17 mouse cellular contexts compared by ENCODE assay signal in the genomic region with DNA sequence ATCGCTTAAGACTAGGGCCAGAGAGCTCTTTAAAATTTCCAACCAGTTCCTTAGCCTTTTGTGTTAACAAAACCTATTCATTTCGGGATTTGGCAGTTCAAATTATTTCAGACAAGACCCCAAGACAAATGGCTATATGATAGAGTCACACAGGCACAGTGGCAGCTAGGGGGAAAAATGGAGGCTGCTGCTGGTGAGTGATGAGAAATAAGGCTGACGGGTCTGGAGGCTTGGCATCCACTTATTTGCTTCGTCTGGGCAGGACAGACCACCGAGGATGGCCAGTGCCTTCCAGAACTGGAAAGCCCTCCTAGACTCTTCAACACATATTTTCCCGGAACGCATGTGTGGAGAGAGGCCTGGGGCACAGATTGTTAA.
DNase-seq lines count a peak whose midpoint lies in the region; ATAC-seq and TF ChIP-seq lines count a peak whose summit lies in the region.
"Had no signal": no experiment of that assay in that cellular context is flagged by ENCODE, and none has a peak within 500 bp of the region (broad histone marks: within the 10 kb centered on the region; RNA-seq: fewer than 3 reads in every experiment).

No protein-coding gene starts in this region.

- no peak overlapping the region for H3K9ac ChIP-seq in intestine, embryonic 14.5 days (ENCODE audit: low read length)
- H3K9ac ChIP-seq in intestine, postnatal 0 days (ENCODE audit: low read depth, low read length): no peak overlapping the region
- no peak overlapping the region for H3K9ac ChIP-seq in hindbrain, embryonic 12.5 days
- H3K9ac ChIP-seq: heart, embryonic 12.5 days; limb, embryonic 13.5 days; liver, embryonic 13.5 days had no signal

- H3K4me1 ChIP-seq in intestine, embryonic 14.5 days (replicated peaks; ENCODE audit: control insufficient read depth, insufficient read depth, low read length): no peaks in the 10 kb centered on the region
- H3K4me1 ChIP-seq in intestine, postnatal 0 days (replicated peaks; ENCODE audit: control insufficient read depth, insufficient read depth, low read length): no peaks in the 10 kb centered on the region
- H3K4me1 ChIP-seq in hindbrain, embryonic 10.5 days (replicated peaks): peaks cover 41% of the 10 kb centered on the region
- peaks cover 36% of the 10 kb centered on the region for H3K4me1 ChIP-seq in hindbrain, embryonic 12.5 days
- H3K4me1 ChIP-seq: limb, embryonic 13.5 days; liver, embryonic 13.5 days had no signal

- WGBS in intestine, embryonic 14.5 days: 36% methylated on average over 7 of the region's 7 CpGs
- 52% methylated on average over 7 of the region's 7 CpGs for WGBS in intestine, postnatal 0 days
- WGBS in hindbrain, embryonic 10.5 days: 49% methylated on average over 7 of the region's 7 CpGs
- WGBS in hindbrain, embryonic 12.5 days: 29% methylated on average over 7 of the region's 7 CpGs

- DNase-seq in intestine, embryonic 14.5 days (ENCODE audit: low spot score): peak; percentile 49
- DNase-seq in hindbrain, embryonic 10.5 days (ENCODE audit: low spot score): no peak
- peak; percentile 44 for DNase-seq in neural tube, embryonic 10.5 days (ENCODE audit: extremely low spot score, low spot score)
- no peak for DNase-seq in kidney, postnatal 4 days
- DNase-seq in thymus, postnatal 4 days: no peak
- DNase-seq: cerebellum, adult 18-20 months; cerebellum, postnatal 36 days; heart, adult 11 months; heart, postnatal 14 days; liver, embryonic 13.5 days had no signal

- no peak for ATAC-seq in intestine, embryonic 14.5 days (replicated peaks; ENCODE audit: low FRiP score, low TSS enrichment, low read depth)
- no peak for ATAC-seq in intestine, postnatal 0 days
- peak; percentile 63 for ATAC-seq in hindbrain, embryonic 12.5 days (ENCODE audit: low FRiP score)
- ATAC-seq: inflammation-experienced regulatory T-cells, adult 6 months had no signal

- no peak overlapping the region for H3K4me3 ChIP-seq in intestine, embryonic 14.5 days (ENCODE audit: low read depth, low read length)
- H3K4me3 ChIP-seq in intestine, postnatal 0 days (ENCODE audit: low read depth, low read length): no peak overlapping the region
- no peak overlapping the region for H3K4me3 ChIP-seq in hindbrain, embryonic 10.5 days
- H3K4me3 ChIP-seq in hindbrain, embryonic 12.5 days: no peak overlapping the region
- H3K4me3 ChIP-seq: embryonic facial prominence, embryonic 10.5 days; heart, embryonic 12.5 days; limb, embryonic 13.5 days; liver, embryonic 13.5 days had no signal

- H3K36me3 ChIP-seq in intestine, embryonic 14.5 days (ENCODE audit: control insufficient read depth, insufficient read depth, low read length): no peaks in the 10 kb centered on the region
- no peaks in the 10 kb centered on the region for H3K36me3 ChIP-seq in intestine, postnatal 0 days (ENCODE audit: control insufficient read depth, insufficient read depth)
- no peaks in the 10 kb centered on the region for H3K36me3 ChIP-seq in hindbrain, embryonic 10.5 days
- no peaks in the 10 kb centered on the region for H3K36me3 ChIP-seq in hindbrain, embryonic 12.5 days
- H3K36me3 ChIP-seq: embryonic facial prominence, embryonic 10.5 days; heart, embryonic 12.5 days; limb, embryonic 13.5 days; liver, embryonic 13.5 days had no signal

- no peak overlapping the region for H3K4me2 ChIP-seq in intestine, embryonic 14.5 days (ENCODE audit: low read length)
- no peak overlapping the region for H3K4me2 ChIP-seq in intestine, postnatal 0 days (replicated peaks; ENCODE audit: low read depth)
- no peak overlapping the region; the same call in 1 of the 2 replicates for H3K4me2 ChIP-seq in hindbrain, embryonic 12.5 days (replicated peaks)
- H3K4me2 ChIP-seq: heart, embryonic 12.5 days; limb, embryonic 13.5 days; liver, embryonic 13.5 days had no signal

- no peak overlapping the region for H3K27ac ChIP-seq in intestine, embryonic 14.5 days (ENCODE audit: low read depth)
- no peak overlapping the region for H3K27ac ChIP-seq in intestine, postnatal 0 days (ENCODE audit: low read depth, low read length)
- peak overlapping the region; percentile 19 for H3K27ac ChIP-seq in hindbrain, embryonic 10.5 days
- H3K27ac ChIP-seq in hindbrain, embryonic 12.5 days: peak overlapping the region; percentile 23; the same call in 1 of the 2 replicates
- H3K27ac ChIP-seq: embryonic facial prominence, embryonic 10.5 days; limb, embryonic 13.5 days; liver, embryonic 13.5 days; stomach, postnatal 0 days had no signal

- no peaks in the 10 kb centered on the region for H3K27me3 ChIP-seq in intestine, embryonic 14.5 days (replicated peaks; ENCODE audit: control insufficient read depth, insufficient read depth, low read length)
- no peaks in the 10 kb centered on the region for H3K27me3 ChIP-seq in intestine, postnatal 0 days (replicated peaks; ENCODE audit: control insufficient read depth, insufficient read depth, low read length)
- H3K27me3 ChIP-seq in hindbrain, embryonic 10.5 days (ENCODE audit: insufficient read depth, poor library complexity, severe bottlenecking): peaks cover 89% of the 10 kb centered on the region
- H3K27me3 ChIP-seq in hindbrain, embryonic 12.5 days: peaks cover 53% of the 10 kb centered on the region
- H3K27me3 ChIP-seq: liver, embryonic 13.5 days had no signal

- TF ChIP-seq CTCF in intestine, postnatal 0 days (IDR thresholded peaks at IDR 0.05; ENCODE audit: low read depth): no peak

- H3K9me3 ChIP-seq in intestine, embryonic 14.5 days (ENCODE audit: control insufficient read depth, low read length): no peaks in the 10 kb centered on the region
- H3K9me3 ChIP-seq in intestine, postnatal 0 days (ENCODE audit: control insufficient read depth): no peaks in the 10 kb centered on the region
- H3K9me3 ChIP-seq in hindbrain, embryonic 10.5 days: no peaks in the 10 kb centered on the region
- H3K9me3 ChIP-seq in hindbrain, embryonic 12.5 days (replicated peaks): no peaks in the 10 kb centered on the region
- H3K9me3 ChIP-seq: embryonic facial prominence, embryonic 10.5 days; heart, embryonic 12.5 days; limb, embryonic 13.5 days; liver, embryonic 13.5 days had no signal

Comparison
In these comparisons a context has a peak if more than half of its experiments do, and no peak if none do; other contexts are left out.
1. DNase-seq: peak in intestine, embryonic 14.5 days (single experiment) and neural tube, embryonic 10.5 days (single experiment); none in hindbrain, embryonic 10.5 days (single experiment), kidney, postnatal 4 days (0 of 2) and thymus, postnatal 4 days (single experiment).
2. H3K27ac ChIP-seq: peak in hindbrain, embryonic 10.5 days (single experiment) and hindbrain, embryonic 12.5 days (single experiment); none in intestine, embryonic 14.5 days (single experiment) and intestine, postnatal 0 days (single experiment).